Mouse (Mus musculus) urinary bladder, postnatal 25 days (tissue): Measurements from ENCODE around the gene Eif4e3.

Source experiments
- DNase-seq: peaks from one replicate; pipeline ENCODE4 v3.0.0; 2022; ENCODE audit warnings: low spot score

Eif4e3 gene

DNA sequence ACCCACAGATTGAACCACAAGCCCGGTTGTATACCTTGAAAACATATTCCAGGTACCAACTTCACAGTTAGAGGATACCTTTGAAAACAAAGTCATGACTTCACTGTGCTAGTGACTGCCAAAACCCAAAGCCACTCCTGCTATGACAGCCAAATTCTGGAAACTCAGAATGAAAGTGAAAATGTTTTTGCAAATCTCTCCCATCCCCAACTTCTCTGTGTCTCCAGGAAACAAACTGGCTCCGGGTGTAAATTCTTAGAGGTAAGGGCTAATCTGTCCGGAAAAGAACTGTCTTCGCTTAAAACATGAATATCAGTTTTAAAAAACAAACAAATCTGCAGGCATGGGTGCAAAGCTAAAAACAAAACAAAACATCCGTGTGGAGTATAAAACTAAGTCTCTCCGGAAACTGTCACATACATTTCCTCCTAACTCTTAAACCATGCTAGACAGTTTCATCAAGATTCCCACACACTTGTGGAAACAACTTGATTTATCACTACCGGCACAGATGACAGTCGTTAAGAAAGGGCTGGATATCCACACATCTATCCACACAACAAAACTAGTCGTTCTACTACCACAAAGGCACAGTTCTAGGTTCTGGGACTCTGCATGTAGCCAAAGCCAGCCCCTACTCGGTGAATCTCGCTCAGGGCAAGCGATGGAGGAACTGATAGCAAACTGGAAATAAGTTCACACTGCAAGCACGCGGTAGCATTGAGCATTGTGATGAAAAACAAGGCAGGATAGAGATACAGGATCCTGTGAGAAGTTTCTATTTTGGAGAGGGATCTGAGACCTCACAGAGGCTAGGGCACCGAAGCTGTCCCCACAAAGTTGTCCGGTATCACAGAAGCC, 884 bp downstream of the Eif4e3 start:
- no peak for DNase-seq

DNA sequence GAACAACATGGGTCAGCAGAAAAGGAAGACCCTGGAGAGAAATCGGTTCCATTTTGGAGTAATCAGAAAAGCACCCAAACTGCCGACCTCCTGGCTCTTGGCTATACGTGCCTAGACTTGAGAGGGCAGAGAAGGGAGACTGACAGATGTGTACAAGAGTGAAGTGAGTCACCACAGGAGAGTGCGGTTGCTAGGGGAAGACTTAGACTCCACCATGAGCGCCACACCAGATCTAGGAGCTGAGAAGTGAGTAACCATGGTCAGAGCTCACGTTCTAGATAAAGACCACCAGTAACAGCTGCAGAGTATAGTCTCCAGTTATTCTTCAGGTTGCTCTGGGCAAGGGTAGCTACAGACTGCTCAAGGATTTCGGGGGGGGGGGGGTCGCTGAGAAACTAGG, 3.3 kb downstream of the Eif4e3 start:
- DNase-seq, result no peak

DNA sequence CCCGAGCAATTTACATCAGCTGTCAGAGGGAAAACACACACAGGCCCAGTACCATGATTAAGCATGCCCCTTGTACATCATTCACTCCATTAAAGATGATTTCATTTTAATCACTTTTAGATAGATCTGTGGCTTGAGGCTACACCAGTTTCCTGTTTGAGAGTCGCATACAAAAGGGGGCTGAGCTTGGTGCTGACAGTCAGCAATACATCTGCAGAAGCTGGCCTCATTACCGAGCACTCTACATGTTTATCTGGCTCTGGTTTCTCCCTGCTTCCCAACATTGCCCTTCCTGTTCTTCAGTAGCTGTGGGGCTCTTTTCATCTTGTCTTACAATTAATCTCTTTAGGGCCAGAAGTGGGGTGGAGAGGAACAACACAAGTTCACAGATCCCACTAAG, 6.1 kb downstream of the Eif4e3 start:
- DNase-seq, result no peak

DNA sequence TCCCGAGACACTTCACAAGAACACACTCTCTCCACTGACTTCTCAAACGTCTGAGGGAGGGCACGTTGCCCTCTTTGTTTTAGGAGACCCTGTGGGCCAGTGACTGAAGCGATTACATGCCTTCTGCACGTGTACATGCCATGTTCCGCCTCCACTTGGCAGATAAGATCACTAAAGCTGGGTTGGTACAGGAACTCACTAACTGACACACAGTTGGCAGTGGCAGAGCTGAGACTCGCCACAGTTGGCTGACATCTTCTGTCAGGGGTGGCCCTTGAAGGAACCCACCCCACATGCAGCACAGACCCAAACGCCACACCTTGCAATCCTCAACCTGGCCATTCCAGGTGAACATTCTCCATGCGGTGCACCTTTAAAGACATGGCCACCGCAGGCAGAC, 8.0 kb downstream of the Eif4e3 start:
- DNase-seq, result no peak

DNA sequence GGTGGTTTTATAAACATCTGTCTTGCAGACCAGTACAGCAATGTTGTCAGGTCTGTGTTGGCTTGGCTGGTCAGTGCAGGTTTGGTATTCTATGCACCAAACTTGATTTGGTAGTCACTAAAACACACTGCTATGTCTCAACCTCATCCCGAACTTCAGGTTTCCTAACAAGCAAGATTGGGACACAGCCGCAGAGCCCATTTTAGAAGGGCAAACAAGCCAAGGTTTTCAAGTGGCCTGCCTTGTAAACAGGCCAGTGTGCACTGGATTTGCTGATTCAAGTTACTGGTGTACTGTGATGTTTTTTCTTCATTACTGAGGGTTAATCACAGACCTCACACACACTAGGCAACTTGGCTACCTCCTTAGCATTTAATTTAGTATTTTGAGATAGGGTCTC, 10.5 kb downstream of the Eif4e3 start:
- DNase-seq, result no peak

DNA sequence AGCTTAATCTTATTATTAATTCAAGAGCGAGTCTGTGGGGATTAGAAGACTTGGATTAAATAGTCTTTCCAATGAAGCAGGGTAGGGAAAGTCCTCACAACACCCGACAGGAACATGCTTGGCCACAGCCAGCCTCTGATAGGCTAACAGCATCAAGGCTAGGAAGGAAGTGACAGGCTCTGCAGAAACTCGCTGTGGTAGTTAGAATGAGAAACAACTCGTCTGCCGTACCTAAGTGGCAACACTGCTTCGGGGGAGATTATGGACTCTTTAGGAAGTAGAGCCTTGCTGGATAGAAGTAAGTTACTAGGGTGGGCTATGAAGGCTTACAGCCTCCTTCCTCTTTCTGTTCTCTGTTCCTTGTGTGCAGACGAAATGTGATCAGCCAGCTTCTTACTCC, 11.1 kb downstream of the Eif4e3 start:
- no peak for DNase-seq

DNA sequence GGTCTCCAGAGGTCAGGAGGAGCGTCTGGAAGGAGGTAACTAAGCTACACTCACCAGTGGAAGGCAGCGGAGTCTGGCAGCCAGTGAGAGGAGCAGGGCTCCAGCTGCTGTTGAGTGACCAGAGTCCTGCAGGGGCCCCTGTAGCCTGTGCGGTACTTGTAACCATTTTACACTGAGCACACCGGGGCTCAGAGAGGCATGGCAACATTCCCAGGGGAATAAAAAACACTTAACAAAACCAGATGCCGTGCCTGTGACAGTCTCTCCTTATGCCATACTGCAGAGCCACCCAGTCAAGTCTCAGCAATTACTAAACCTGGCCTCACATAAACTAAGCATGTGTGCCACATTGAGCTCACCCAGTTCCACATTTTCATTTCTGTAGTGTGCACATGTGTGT, 12.2 kb downstream of the Eif4e3 start:
- DNase-seq, result no peak

DNA sequence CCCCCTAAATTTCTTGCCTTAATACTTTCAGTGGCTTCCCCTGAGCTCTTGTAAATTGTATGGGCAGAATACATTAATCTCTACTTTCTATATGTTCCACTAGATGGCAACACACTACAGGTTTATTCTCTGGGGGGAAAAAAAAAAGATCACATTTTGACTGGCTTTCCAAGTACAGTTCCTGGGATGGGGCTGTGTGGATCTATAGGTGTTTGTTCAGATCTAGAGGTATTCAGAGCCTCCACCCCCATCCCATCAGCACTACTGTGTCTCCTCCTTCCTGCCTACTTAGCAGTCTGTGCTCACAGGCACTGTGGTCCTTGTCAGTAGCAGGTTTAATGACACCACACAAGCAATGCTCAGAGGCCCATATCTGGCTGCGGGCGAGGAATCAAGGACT, 14.2 kb downstream of the Eif4e3 start:
- DNase-seq, result no peak

DNA sequence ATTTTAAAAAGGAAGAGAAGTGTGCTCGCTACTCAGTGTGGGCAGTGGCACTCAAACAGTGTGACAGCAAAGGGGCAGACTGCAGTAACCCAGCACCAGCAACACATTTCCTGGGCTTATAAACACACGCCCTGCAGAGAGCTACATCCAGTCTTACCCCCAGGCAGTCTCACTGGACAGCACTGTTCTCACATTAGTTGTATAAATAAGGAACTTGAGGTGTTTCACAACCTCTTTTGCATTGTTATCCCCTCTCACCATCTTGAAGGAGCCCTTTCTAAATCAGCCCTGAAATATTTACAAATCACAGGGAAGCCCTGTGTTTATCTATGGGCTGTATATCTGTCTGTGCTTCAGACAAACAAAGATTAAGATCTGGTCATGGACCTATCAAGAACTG, 17.3 kb downstream of the Eif4e3 start:
- DNase-seq, result no peak

DNA sequence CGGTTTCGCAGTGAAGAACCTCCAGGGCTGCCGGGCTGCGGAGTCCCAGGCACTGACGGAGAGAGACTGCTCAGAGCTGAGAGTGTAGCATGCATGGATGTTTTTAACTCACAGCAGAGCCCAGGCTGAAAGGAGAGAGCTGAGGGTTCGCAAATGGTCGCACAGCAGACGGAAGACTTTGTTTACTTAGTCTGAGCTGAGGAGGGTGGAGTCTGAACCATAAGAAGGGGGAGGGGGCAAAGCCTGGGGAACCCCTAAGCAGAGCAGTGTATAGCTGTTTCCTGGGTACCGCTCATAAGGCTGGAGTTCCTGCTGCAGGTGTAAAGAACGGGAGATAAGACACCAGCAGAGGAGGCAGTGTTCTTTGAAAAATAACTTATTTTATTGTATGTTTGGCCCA, 20.2 kb downstream of the Eif4e3 start:
- no peak for DNase-seq

DNA sequence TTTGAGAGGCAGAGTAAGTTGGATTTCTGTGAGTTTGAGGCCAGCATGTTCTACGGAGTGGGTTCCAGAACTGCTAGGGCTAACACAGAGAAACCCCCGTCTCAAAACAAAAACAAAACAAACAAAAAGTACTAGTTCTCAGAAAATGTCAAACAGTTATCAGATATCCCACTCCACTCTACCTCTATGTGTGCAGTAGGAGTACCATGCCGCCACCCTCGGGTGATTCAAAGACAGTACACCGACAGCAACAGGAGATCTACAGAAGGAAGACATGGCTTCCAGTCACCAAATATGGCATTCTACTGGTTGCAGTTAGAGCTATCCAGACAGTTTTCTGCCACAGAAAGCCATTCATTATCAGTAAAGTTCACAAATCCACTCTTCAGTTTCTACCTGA, 21.7 kb downstream of the Eif4e3 start:
- no peak for DNase-seq

DNA sequence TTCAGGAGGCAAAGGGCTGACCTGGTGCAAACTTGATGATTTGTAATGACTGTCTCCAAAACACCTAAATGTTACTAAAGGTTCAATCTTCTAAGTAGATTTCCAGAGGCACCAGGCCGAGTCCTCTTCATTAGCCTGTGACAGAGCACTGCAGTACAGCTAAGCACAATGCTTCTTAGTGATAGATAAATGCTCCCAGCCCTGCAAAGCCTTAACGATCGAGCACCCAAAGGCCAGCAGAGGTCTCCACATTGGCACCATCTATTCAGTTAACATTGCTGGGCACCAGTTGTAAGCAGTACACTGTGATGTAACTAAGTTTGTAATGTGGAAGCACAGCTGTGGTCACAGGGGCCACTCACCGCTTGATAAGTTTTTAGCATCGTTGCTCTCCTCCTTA, 22.2 kb downstream of the Eif4e3 start:
- no peak for DNase-seq

DNA sequence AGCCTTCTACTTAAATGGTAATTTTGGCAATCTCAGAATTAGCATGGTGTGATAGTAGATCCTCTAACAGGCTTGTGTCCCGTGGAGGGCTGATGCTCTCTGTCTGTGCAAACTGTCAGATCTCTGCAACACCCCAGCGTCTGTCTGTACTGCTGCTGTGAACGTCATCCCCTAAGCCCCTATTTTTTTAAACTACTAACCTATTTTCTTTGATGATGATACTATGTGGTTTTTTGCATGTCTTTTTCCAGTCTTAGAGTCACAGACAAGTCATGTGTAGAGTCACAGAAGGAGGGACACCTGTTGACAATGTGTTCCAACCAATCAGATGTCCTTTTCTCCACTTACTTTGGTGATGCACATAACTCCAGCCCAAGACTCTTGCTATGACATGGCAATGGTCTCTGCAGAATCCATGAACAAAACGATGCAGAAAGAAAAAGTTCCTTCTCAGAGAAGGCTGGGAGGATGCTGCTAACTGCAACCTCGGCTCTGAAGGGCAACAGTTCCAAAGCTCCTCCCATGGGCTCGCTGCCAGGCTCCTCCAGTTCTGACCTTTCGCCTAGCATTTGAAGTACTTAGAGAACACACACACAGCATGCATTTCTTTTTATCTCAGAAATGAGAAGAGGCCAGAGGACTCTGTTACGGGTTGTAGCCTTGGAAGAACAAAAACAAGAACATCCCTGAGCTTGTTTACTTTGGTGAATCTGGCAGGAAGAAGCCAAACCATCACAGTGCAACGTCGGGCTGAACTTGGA, 23.0 kb downstream of the Eif4e3 start:
- peak; percentile 36 for DNase-seq

DNA sequence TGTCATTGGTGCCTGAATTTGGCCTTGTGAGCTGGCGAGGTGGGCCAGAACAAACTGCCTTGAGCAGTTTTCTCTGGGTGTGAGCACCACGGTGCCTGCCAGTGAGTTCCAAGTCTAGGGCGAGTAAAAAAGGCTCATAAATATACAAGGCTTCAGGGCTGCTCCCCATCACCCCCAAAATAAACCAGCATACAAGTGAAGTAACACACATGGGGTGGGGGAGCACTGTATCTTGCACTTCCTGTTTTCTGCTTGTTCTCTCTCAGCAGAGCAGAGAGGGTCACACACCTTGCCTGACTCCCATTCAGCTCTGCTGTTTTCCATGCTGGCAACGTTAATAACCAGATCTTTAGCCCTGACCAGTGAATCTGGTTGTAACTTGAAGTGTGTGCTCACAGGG, 29.1 kb downstream of the Eif4e3 start:
- DNase-seq, result no peak

DNA sequence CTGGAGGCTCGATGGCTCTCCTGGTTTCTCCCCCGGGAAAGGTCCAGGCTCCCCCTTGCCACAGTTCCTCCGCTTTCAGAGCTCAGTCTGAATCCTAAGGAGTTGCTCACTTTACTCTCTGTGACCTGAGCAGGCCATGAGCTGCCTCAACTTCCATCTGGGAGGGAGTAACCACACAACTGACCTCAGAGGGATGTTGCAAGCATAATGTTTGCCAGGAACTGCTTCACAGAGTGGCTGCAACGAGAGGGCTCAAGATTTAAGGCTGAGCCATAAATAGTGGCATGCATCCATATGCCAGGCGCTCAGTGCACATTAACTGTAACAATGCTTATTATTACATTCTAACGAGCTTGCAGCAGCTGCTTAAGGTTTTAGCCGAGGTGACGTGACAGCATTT, 29.8 kb downstream of the Eif4e3 start:
- DNase-seq, result no peak

DNA sequence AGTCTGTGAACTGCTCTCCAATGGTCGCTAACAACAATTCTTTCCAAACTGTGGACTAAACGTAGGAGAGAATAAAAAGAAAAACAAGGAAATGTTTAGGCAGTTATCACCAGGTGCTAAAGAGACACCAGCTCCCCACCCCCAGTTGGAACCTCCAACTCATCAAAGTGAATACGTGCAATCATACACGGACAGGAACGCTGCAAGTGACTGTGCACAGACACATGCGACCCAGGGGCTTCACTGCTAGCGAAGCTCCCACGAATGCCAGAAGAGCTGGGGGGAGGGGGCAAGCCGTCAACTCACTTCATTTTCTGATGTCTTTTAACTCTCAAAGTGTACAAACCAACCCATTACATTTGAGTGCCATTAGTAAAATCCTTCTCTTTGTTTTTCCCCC, 30.4 kb downstream of the Eif4e3 start:
- no peak for DNase-seq

DNA sequence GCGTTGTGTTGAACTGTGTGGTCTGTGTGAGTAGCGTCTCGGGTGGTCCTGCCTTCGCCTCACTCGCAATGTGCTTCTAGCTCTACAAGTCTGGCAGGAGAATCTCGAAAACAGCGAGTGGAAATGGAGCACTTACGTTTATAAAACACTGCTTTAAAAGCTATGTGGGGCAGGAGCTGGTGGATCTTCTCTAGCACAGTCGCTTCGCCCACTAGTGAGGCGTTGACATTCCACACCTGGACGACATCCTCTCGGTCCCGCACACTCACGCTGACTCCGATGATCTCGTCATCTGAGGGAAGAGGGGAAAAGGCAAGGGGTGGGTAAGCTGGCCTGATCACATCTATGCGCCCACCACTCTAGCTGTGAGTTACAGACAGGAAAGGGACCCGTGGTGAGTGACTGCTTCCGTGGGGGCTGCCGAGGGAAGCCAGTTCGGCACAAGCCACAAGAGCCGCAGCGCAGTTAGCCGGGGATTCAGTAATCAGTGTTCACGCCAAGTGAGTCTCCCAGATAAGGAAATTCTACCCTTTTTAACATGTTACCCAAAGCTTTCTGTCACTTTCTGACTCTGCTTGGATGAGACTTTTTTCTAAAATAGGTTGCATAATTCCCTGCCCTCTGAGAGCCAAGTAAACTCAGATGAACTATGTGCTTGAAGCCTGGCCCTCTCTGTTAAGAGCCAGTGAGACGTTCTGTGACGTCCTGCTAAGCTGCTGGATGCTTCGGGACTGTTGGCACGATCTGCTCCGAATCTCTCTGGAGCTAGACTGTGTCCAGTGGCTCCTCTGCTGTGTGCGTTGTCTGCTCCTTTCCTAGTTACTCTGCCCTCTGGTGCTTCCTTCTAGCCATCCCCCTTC, 34.2 kb downstream of the Eif4e3 start:
- no peak for DNase-seq

DNA sequence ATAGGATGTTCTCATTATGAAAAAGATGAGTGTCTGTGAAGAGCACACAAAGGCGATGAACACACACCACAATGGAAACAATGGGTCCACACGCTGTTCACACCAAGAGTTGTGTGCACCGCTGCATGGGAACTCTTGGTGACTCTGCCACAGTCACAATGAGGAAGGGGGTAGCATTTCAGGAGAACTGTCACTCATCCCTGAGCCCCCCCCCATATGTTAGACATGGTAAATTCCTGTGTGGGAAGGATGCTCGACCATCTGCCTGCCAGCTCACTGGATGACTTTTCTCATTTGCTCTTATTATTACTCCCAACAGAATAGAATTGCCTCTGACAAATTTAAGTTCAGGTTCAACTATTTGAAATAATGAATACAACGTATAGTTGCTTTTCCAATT, 34.9 kb downstream of the Eif4e3 start:
- DNase-seq, result no peak

DNA sequence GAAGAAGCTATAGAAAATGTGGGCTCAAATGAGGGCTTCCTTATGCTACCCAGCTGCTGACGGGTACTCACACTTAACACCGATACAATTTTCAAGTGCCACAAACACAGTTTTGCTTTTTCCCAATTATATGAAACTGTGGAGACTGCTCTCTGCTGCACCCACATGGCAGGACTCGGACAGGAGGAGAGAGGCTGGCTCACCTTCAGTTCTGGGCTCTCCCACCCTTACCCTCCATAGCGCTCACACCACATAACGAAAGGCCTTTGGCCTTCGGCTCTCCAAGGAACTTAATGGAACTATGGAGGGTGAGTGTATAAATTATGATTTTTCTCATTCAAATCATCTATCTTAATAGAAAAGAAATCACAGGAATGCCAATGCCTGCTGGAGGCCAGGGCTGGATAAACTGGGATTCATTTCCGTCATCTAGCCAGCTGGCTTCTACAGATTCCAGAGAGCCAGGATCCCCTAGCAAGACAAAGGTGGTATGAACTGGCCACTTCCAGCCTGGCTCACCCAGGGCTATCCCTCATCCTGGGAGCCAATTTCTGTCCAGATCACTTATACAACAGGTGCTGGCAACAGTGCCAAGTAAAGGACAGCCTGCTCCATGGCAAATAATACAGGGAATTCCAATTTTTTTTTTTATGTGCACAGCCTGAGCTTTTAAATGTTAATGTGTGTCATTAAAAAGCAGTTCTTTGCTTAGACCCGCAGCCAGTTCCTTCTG, 36.7 kb downstream of the Eif4e3 start:
- no peak for DNase-seq

DNA sequence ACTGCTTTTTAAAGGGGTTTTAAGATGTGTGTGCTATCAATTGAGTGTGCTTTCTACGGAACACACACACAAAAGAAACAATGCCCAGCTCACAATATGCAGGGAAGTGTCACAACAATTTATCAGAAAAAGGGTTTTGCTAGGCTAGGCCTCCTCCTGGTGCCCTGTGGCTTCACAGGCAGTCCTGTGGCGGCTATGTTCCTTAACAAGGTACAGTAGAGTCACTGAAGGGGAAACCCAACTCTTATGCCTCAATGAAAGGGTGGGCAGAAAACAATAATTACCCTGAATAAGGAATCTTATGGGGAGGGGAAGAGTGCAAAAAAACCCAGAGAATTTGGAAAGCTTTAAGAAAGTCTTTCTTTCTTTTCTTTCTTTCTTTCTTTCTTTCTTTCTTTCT, 40.2 kb downstream of the Eif4e3 start:
- DNase-seq, result no peak

DNA sequence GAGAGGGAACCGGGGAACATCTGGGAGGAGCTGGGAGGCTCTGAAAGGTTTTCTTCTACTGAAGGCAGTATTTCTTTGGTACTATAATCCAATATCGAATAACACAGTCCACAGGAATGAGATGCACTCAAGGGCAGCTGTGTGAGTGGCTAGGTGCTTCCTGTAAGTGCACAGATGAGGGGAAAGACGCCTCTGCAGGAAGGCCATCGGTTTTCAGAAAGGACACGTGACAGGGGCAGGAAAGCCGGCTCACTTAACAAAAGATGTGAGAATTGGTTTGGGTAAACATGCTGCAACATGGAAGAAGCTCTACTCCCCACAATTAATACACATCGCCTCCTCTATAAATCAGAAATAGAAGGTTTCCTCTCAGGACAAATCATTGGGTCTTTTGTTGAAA, 40.8 kb downstream of the Eif4e3 start:
- no peak for DNase-seq

DNA sequence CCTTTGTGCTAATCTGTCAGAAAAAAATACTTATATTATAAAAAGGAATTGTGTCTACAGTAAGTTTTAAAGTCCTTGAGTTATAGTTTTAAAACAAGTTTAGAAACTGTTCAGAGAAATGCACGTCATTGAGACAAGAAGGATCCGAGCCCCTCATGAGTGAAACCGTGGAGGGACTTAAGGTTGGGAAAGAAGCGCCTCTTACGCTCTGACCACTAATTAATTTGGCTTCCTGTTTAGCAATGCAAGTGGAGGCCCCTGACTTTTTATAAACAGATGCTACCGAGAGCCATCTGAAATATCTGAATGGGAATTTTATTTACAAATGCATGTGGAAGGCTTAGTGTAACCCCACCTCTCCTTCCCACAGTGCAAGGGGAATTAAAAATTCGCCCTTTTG, 41.3 kb downstream of the Eif4e3 start:
- no peak for DNase-seq
